Mouse (Mus musculus) neural tube, embryonic 11.5 days (tissue): ENCODE measurements at regions not wholly inside any gene's neighbourhood (a gene's known extent, or its start where the extent isn't known, plus 50 kb on each side); places are given as distances from the start of the nearest gene placed in this dataset.

Source experiments
- ATAC-seq: fragments of 200-750 bp; cut with Nextera tagmentation; 2 replicates; pipeline ENCODE4 v1.8.0; 2017; ENCODE audit warnings: moderate number of reproducible peaks, mild to moderate bottlenecking, moderate TSS enrichment, moderate library complexity; ENCODE audit not compliant: insufficient read depth, low FRiP score, low TSS enrichment
- DNase-seq: peaks from one replicate; pipeline ENCODE4 v3.0.0-alpha.2; 2015; ENCODE audit warnings: low spot score
- H3K27ac ChIP-seq: fragments of 300-500 bp; sonication (generic); 2 replicates; pipeline ENCODE4 v1.5.1; 2014; ENCODE audit warnings: low read depth, mild to moderate bottlenecking, low read length
- H3K27me3 ChIP-seq: fragments of 300-500 bp; sonication (generic); 2 replicates; pipeline ENCODE4 v1.6.1; 2014; ENCODE audit warnings: mild to moderate bottlenecking, low read length, mixed read lengths; ENCODE audit not compliant: control insufficient read depth, insufficient read depth
- H3K36me3 ChIP-seq: fragments of 300-500 bp; sonication (generic); 2 replicates; pipeline ENCODE4 v1.6.1; 2014; ENCODE audit warnings: mild to moderate bottlenecking, low read length, moderate library complexity, mixed read lengths; ENCODE audit not compliant: control insufficient read depth, insufficient read depth
- H3K4me1 ChIP-seq: fragments of 300-500 bp; sonication (generic); 2 replicates; pipeline ENCODE4 v1.6.1; 2014; ENCODE audit warnings: low read length, mixed read lengths; ENCODE audit not compliant: control insufficient read depth, insufficient read depth
- H3K4me2 ChIP-seq: fragments of 300-500 bp; sonication (generic); 2 replicates; pipeline ENCODE4 v1.6.1; 2014; ENCODE audit warnings: low read depth, mild to moderate bottlenecking, moderate library complexity
- H3K4me3 ChIP-seq: fragments of 300-500 bp; sonication (generic); 2 replicates; pipeline ENCODE4 v1.5.1; 2014; ENCODE audit warnings: low read depth, low read length
- H3K9ac ChIP-seq: fragments of 300-500 bp; sonication (generic); 2 replicates; pipeline ENCODE4 v1.6.1; 2014; ENCODE audit warnings: mild to moderate bottlenecking, low read length
- H3K9me3 ChIP-seq: fragments of 300-500 bp; sonication (generic); 2 replicates; pipeline ENCODE4 v1.6.1; 2016; ENCODE audit warnings: low read length; ENCODE audit not compliant: control insufficient read depth
- WGBS: fragments of 180-500 bp; shearing (Covaris S2); extraction: QIAGEN DNeasy Blood & Tissue Kit; methylation state at CpG from one replicate; pipeline ENCODE4 v1.1.7; 2014; 5-methylcytosine and 5-hydroxymethylcytosine counted together

- WGBS, result 92% methylated on average over 6 of the region's 6 CpGs
- no peaks in the 10 kb centered on the region for H3K4me1 ChIP-seq
- H3K36me3 ChIP-seq, result no peaks in the 10 kb centered on the region
- H3K4me3 ChIP-seq, result no peak overlapping the region
- H3K9ac ChIP-seq, result no peak overlapping the region
- ATAC-seq (no peak), DNase-seq (no peak)
- H3K27ac ChIP-seq, result no peak overlapping the region
- H3K27me3 ChIP-seq, result no peaks in the 10 kb centered on the region
- H3K9me3 ChIP-seq, result no peaks in the 10 kb centered on the region
- H3K4me2 ChIP-seq, result no peak overlapping the region
Observed at GRCm38 (mm10) chr10:56900914-56901313, 523.8 kb downstream of the Gja1 start.

- no peak overlapping the region for H3K4me2 ChIP-seq
- H3K27me3 ChIP-seq, result no peaks in the 10 kb centered on the region
- 92% methylated on average over 1 of the region's 1 CpGs for WGBS
- H3K4me3 ChIP-seq, result no peak overlapping the region
- H3K9me3 ChIP-seq, result no peaks in the 10 kb centered on the region
- H3K27ac ChIP-seq, result no peak overlapping the region
- no peaks in the 10 kb centered on the region for H3K4me1 ChIP-seq
- no peak overlapping the region for H3K9ac ChIP-seq
- no peaks in the 10 kb centered on the region for H3K36me3 ChIP-seq
- no peak for DNase-seq
- no peak for ATAC-seq
Observed at GRCm38 (mm10) chr10:56912711-56913110, 535.6 kb downstream of the Gja1 start.

- Histone ChIP-seq H3K27me3 (no peaks in the 10 kb centered on the region), H3K4me2 (no peak overlapping the region), H3K9ac (no peak overlapping the region), H3K27ac (no peak overlapping the region), H3K36me3 (no peaks in the 10 kb centered on the region), H3K9me3 (no peaks in the 10 kb centered on the region), H3K4me1 (no peaks in the 10 kb centered on the region), H3K4me3 (no peak overlapping the region)
- WGBS, result 88% methylated on average over 5 of the region's 5 CpGs
- DNase-seq, result no peak
- no peak for ATAC-seq
Observed at GRCm38 (mm10) chr10:56914103-56914502, 537.0 kb downstream of the Gja1 start.

- no peaks in the 10 kb centered on the region for H3K9me3 ChIP-seq
- ATAC-seq (no peak), DNase-seq (no peak)
- no peaks in the 10 kb centered on the region for H3K36me3 ChIP-seq
- no peak overlapping the region for H3K9ac ChIP-seq
- no peak overlapping the region for H3K4me2 ChIP-seq
- H3K4me3 ChIP-seq, result no peak overlapping the region
- WGBS, result 83% methylated on average over 5 of the region's 5 CpGs
- H3K27ac ChIP-seq, result no peak overlapping the region
- no peaks in the 10 kb centered on the region for H3K4me1 ChIP-seq
- no peaks in the 10 kb centered on the region for H3K27me3 ChIP-seq
Observed at GRCm38 (mm10) chr10:56918412-56918811, 541.3 kb downstream of the Gja1 start.

GRCm38 (mm10) chr10:56920711-56921672 is 543.9 kb downstream of the Gja1 start:
- H3K36me3 ChIP-seq, result no peaks in the 10 kb centered on the region
- no peaks in the 10 kb centered on the region for H3K27me3 ChIP-seq
- ATAC-seq, result no peak
- H3K9me3 ChIP-seq, result no peaks in the 10 kb centered on the region
- 0 out of 2 replicates have a peak overlapping the region, but pooled peaks have one; percentile 34 for H3K27ac ChIP-seq
- DNase-seq, result peak; percentile 52
- 35% methylated on average over 20 of the region's 20 CpGs for WGBS
- no peak overlapping the region for H3K4me3 ChIP-seq
- no peak overlapping the region; the same call in 1 of the 2 replicates for H3K4me2 ChIP-seq
- H3K4me1 ChIP-seq, result no peaks in the 10 kb centered on the region
- no peak overlapping the region for H3K9ac ChIP-seq

GRCm38 (mm10) chr10:56935174-56935573 is 551.0 kb upstream of the Hsf2 start:
- 90% methylated on average over 4 of the region's 4 CpGs for WGBS
- H3K4me2 ChIP-seq, result no peak overlapping the region
- no peak overlapping the region for H3K9ac ChIP-seq
- no peaks in the 10 kb centered on the region for H3K4me1 ChIP-seq
- DNase-seq (no peak), ATAC-seq (no peak)
- H3K27me3 ChIP-seq, result no peaks in the 10 kb centered on the region
- H3K9me3 ChIP-seq, result no peaks in the 10 kb centered on the region
- H3K36me3 ChIP-seq, result no peaks in the 10 kb centered on the region
- no peak overlapping the region for H3K4me3 ChIP-seq
- no peak overlapping the region for H3K27ac ChIP-seq

- Histone ChIP-seq H3K9ac (no peak overlapping the region), H3K4me1 (no peaks in the 10 kb centered on the region), H3K4me3 (no peak overlapping the region), H3K9me3 (no peaks in the 10 kb centered on the region), H3K27ac (no peak overlapping the region), H3K4me2 (no peak overlapping the region), H3K27me3 (no peaks in the 10 kb centered on the region), H3K36me3 (no peaks in the 10 kb centered on the region)
- ATAC-seq (no peak), DNase-seq (no peak)
- WGBS, result 52% methylated on average over 4 of the region's 4 CpGs
Observed at GRCm38 (mm10) chr10:56941972-56942371, 544.2 kb upstream of the Hsf2 start.

GRCm38 (mm10) chr10:56944434-56945145 is 541.6 kb upstream of the Hsf2 start:
- Histone ChIP-seq H3K4me1 (no peaks in the 10 kb centered on the region), H3K4me3 (no peak overlapping the region), H3K27ac (no peak overlapping the region), H3K9ac (no peak overlapping the region), H3K4me2 (no peak overlapping the region), H3K36me3 (no peaks in the 10 kb centered on the region), H3K9me3 (no peaks in the 10 kb centered on the region), H3K27me3 (no peaks in the 10 kb centered on the region)
- ATAC-seq (no peak), DNase-seq (no peak)
- WGBS, result 81% methylated on average over 5 of the region's 5 CpGs
